Mouse (Mus musculus) brown adipose tissue, adult 24 weeks (tissue): Measurements from ENCODE around the gene Hk2. TPM values are rescaled to one million over a fixed set of nuclear protein-coding genes. Genes with fewer than 3 reads are reported as not detected.
A peak's percentile ranks its signal among the peaks of the same experiment; 100 is the strongest.

ENCODE experiments used
- H3K27ac ChIP-seq: fragments of 200-500 bp; replicated peaks from 2 replicates; pipeline ENCODE4 v1.5.1; 2012; ENCODE audit warnings: low read depth, mild to moderate bottlenecking, low read length
- H3K4me1 ChIP-seq: fragments of 200-500 bp; 2 replicates; pipeline ENCODE4 v1.6.1; 2012; ENCODE audit warnings: low read length, mixed read lengths; ENCODE audit not compliant: control insufficient read depth, insufficient read depth, insufficient read length
- H3K4me3 ChIP-seq: fragments of 200-500 bp; 2 replicates; pipeline ENCODE4 v1.5.1; 2012; ENCODE audit warnings: low read depth, mild to moderate bottlenecking, low read length, moderate library complexity; ENCODE audit not compliant: insufficient read depth
- polyA plus RNA-seq: library from polyadenylated mRNA; stranded (reverse); fragments of >200 nt; gene quantifications from 2 replicates; pipeline ENCODE4 v1.2.4, GENCODE M21; 2012; ENCODE audit not compliant: missing spikeins, insufficient read depth, insufficient read length

Gene Hk2
- polyA plus RNA-seq, 1 experiment, result 216 TPM

- no peak overlapping the region for H3K4me3 ChIP-seq
- H3K27ac ChIP-seq, result peak overlapping the region; percentile 83
- no peaks in the 10 kb centered on the region for H3K4me1 ChIP-seq
Measured at GRCm38 (mm10) chr6:82740269-82740668, 34.0 kb downstream of the Hk2 start.

- Histone ChIP-seq H3K27ac (no peak overlapping the region), H3K4me3 (no peak overlapping the region), H3K4me1 (no peaks in the 10 kb centered on the region)
Measured at GRCm38 (mm10) chr6:82737634-82738540, 36.4 kb downstream of the Hk2 start.

GRCm38 (mm10) chr6:82736626-82737600 lies 37.3 kb downstream of the Hk2 start:
- H3K4me3 ChIP-seq, result no peak overlapping the region
- H3K4me1 ChIP-seq, result no peaks in the 10 kb centered on the region
- H3K27ac ChIP-seq, result no peak overlapping the region

- H3K4me1 ChIP-seq, result no peaks in the 10 kb centered on the region
- no peak overlapping the region for H3K27ac ChIP-seq
- H3K4me3 ChIP-seq, result no peak overlapping the region
Measured at GRCm38 (mm10) chr6:82735347-82735746, 38.9 kb downstream of the Hk2 start.

- Histone ChIP-seq H3K27ac (no peak overlapping the region), H3K4me1 (no peaks in the 10 kb centered on the region), H3K4me3 (no peak overlapping the region)
Measured at GRCm38 (mm10) chr6:82728635-82729034, 45.6 kb downstream of the Hk2 start.

- no peaks in the 10 kb centered on the region for H3K4me1 ChIP-seq
- no peak overlapping the region for H3K4me3 ChIP-seq
- no peak overlapping the region for H3K27ac ChIP-seq
Measured at GRCm38 (mm10) chr6:82727206-82727605, 47.0 kb downstream of the Hk2 start.

- H3K4me3 ChIP-seq, result no peak overlapping the region
- H3K27ac ChIP-seq, result no peak overlapping the region
- H3K4me1 ChIP-seq, result no peaks in the 10 kb centered on the region
Measured at GRCm38 (mm10) chr6:82723321-82723720, 50.9 kb downstream of the Hk2 start.

GRCm38 (mm10) chr6:82716126-82716525 lies 58.1 kb downstream of the Hk2 start:
- H3K27ac ChIP-seq, result no peak overlapping the region
- no peak overlapping the region for H3K4me3 ChIP-seq
- no peaks in the 10 kb centered on the region for H3K4me1 ChIP-seq

- H3K27ac ChIP-seq, result no peak overlapping the region
- no peaks in the 10 kb centered on the region for H3K4me1 ChIP-seq
- H3K4me3 ChIP-seq, result no peak overlapping the region
Measured at GRCm38 (mm10) chr6:82715653-82716052, 58.6 kb downstream of the Hk2 start.

GRCm38 (mm10) chr6:82715253-82715652 lies 59.0 kb downstream of the Hk2 start:
- H3K4me1 ChIP-seq, result no peaks in the 10 kb centered on the region
- H3K4me3 ChIP-seq, result no peak overlapping the region
- H3K27ac ChIP-seq, result no peak overlapping the region

GRCm38 (mm10) chr6:82714841-82715240 lies 59.4 kb downstream of the Hk2 start:
- no peak overlapping the region for H3K27ac ChIP-seq
- H3K4me1 ChIP-seq, result no peaks in the 10 kb centered on the region
- H3K4me3 ChIP-seq, result no peak overlapping the region

- no peak overlapping the region for H3K4me3 ChIP-seq
- H3K4me1 ChIP-seq, result no peaks in the 10 kb centered on the region
Measured at GRCm38 (mm10) chr6:82714243-82714642, 60.0 kb downstream of the Hk2 start.

GRCm38 (mm10) chr6:82707742-82708141 lies 66.5 kb downstream of the Hk2 start:
- H3K4me1 ChIP-seq, result no peaks in the 10 kb centered on the region

More at GRCm38 (mm10) chr6:82714243-82714642, 60.0 kb downstream of the Hk2 start:
- H3K27ac ChIP-seq, result no peak overlapping the region

GRCm38 (mm10) chr6:82707241-82707640 lies 67.0 kb downstream of the Hk2 start:
- H3K4me3 ChIP-seq, result no peak overlapping the region
- no peaks in the 10 kb centered on the region for H3K4me1 ChIP-seq
- no peak overlapping the region for H3K27ac ChIP-seq

More at GRCm38 (mm10) chr6:82707742-82708141, 66.5 kb downstream of the Hk2 start:
- Histone ChIP-seq H3K27ac (no peak overlapping the region), H3K4me3 (no peak overlapping the region)

- Histone ChIP-seq H3K4me3 (no peak within 1 kb of the TSS), H3K27ac (no peak within 1 kb of the TSS), H3K4me1 (no peaks in the 10 kb centered on the region)
Measured at GRCm38 (mm10) chr6:82705221-82705620, 69.0 kb downstream of the Hk2 start, which contains the start of gene Pole4. Gene Pole4 (minus strand): TSS chr6:82705365.
